ENCODE assay signal across 8 mouse cellular contexts in the genomic region with DNA sequence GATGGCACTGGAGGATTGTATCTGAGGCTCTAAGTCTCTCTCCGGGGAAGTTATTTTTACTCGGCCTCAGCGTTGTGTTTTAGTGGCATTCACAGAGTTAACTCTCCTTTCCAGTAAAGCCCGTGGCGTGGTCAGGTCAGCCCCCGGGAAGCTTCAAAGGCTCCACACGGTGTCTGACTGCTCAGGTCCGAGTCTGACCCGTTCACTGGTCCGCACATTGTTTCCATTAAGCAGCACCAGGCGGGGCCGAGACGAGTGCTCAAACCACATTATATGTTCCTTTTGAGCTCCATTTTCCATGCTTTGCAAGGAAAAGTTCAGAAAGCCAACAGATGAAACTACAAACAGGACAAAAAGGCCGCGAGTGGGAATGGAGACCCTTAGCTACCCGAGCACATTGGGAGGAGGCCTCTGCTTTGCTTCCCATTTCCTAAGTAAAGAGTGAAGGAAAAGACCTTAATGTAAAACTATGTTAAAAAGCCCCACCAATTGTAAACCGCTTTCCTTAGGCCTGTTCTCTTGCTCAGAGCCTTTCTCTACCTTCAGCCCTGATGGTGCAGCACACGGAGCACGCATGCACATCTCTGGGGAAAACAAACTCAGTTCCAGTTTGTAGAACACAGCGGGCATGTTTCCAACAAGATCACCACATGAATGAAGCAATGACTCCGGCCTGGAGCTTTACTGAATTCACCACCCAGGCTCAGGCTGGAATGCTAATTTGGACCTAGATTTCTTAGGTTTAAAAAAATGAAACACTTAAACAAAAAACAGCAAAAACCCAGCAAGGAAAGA. TPM values are rescaled to one million over a fixed set of nuclear protein-coding genes. Genes with fewer than 3 reads are reported as not detected.
DNase-seq lines count a peak whose midpoint lies in the region; ATAC-seq and TF ChIP-seq lines count a peak whose summit lies in the region.
"Had no signal": no experiment of that assay in that cellular context is flagged by ENCODE, and none has a peak within 500 bp of the region (broad histone marks: within the 10 kb centered on the region; RNA-seq: fewer than 3 reads in every experiment).

No protein-coding gene starts in this region.

- TF ChIP-seq CTCF in E14TG2a.4 (conservative IDR thresholded peaks at IDR 0.05; ENCODE audit: low read length), result no peak
- TF ChIP-seq CTCF in embryonic fibroblast, embryonic 13.5 days (IDR thresholded peaks at IDR 0.05; ENCODE audit: borderline replicate concordance, insufficient read depth, low read length), result no peak

- H3K4me3 ChIP-seq in E14TG2a.4 (replicated peaks; ENCODE audit: low read length), result peak overlapping the region; percentile 43
- H3K4me3 ChIP-seq in embryonic fibroblast, embryonic 13.5 days (ENCODE audit: insufficient read depth, low read length), result no peak overlapping the region
- H3K4me3 ChIP-seq in hindbrain, embryonic 12.5 days, result no peak overlapping the region
- no peak overlapping the region for H3K4me3 ChIP-seq in lung, embryonic 15.5 days
- H3K4me3 ChIP-seq: myocyte had no signal

- no peak overlapping the region; the same call in 1 of the 2 replicates for H3K4me2 ChIP-seq in hindbrain, embryonic 12.5 days (replicated peaks)
- peak overlapping the region; percentile 9; the same call in 1 of the 2 replicates for H3K4me2 ChIP-seq in lung, embryonic 15.5 days

- no peaks in the 10 kb centered on the region for H3K27me3 ChIP-seq in E14TG2a.4 (ENCODE audit: insufficient read depth, low read length)
- no peaks in the 10 kb centered on the region for H3K27me3 ChIP-seq in hindbrain, embryonic 12.5 days
- H3K27me3 ChIP-seq in lung, embryonic 15.5 days, result no peaks in the 10 kb centered on the region

- no peak for TF ChIP-seq POLR2A in embryonic fibroblast, embryonic 13.5 days (IDR thresholded peaks at IDR 0.05; ENCODE audit: low read depth, low read length)

- 32% methylated on average over 21 of the region's 21 CpGs for WGBS in hindbrain, embryonic 12.5 days
- 38% methylated on average over 21 of the region's 21 CpGs for WGBS in lung, embryonic 15.5 days

- H3K4me1 ChIP-seq in E14TG2a.4 (replicated peaks; ENCODE audit: low read depth, low read length), result peaks cover 95% of the 10 kb centered on the region
- H3K4me1 ChIP-seq in embryonic fibroblast, embryonic 13.5 days (ENCODE audit: control insufficient read depth, insufficient read depth, low read length), result peaks cover 21% of the 10 kb centered on the region
- H3K4me1 ChIP-seq in hindbrain, embryonic 12.5 days, result peaks cover 21% of the 10 kb centered on the region
- peaks cover 28% of the 10 kb centered on the region for H3K4me1 ChIP-seq in lung, embryonic 15.5 days

- peaks cover 75% of the 10 kb centered on the region for H3K36me3 ChIP-seq in E14TG2a.4 (ENCODE audit: insufficient read depth, low read length)
- H3K36me3 ChIP-seq in hindbrain, embryonic 12.5 days, result 0 out of 2 replicates have a peak, but pooled peaks cover 2% of the 10 kb centered on the region
- peaks cover 16% of the 10 kb centered on the region for H3K36me3 ChIP-seq in lung, embryonic 15.5 days

- peak; percentile 46 for DNase-seq in 3T3-L1 (ENCODE audit: low read depth, low spot score)

- no peaks in the 10 kb centered on the region for H3K9me3 ChIP-seq in E14TG2a.4 (ENCODE audit: low read length)
- H3K9me3 ChIP-seq in hindbrain, embryonic 12.5 days (replicated peaks), result no peaks in the 10 kb centered on the region
- no peaks in the 10 kb centered on the region for H3K9me3 ChIP-seq in lung, embryonic 15.5 days

- H3K27ac ChIP-seq in embryonic fibroblast, embryonic 13.5 days (ENCODE audit: insufficient read depth, low read length), result peak overlapping the region; percentile 96
- H3K27ac ChIP-seq in hindbrain, embryonic 12.5 days, result peak overlapping the region; percentile 24; the same call in 1 of the 2 replicates
- peak overlapping the region; percentile 72 for H3K27ac ChIP-seq in lung, embryonic 15.5 days

- H3K9ac ChIP-seq in hindbrain, embryonic 12.5 days, result no peak overlapping the region
- no peak overlapping the region for H3K9ac ChIP-seq in lung, embryonic 15.5 days

- peak; percentile 29; the same call in 1 of the 2 replicates for ATAC-seq in hindbrain, embryonic 12.5 days (ENCODE audit: low FRiP score)
- ATAC-seq in lung, embryonic 15.5 days (ENCODE audit: borderline replicate concordance, extremely low read depth, low FRiP score, low TSS enrichment), result no peak
- ATAC-seq in inflammation-experienced regulatory T-cells, adult 6 months, result no peak
- no peak for ATAC-seq in megakaryocyte-erythroid progenitor cell, adult 5-6 weeks (replicated peaks; ENCODE audit: low FRiP score, low TSS enrichment, poor library complexity, severe bottlenecking)

RNA-seq across cellular contexts. Expression of gene Yap1, which starts 42.8 kb away (rescaled TPM):
- polyA plus RNA-seq in embryonic fibroblast, embryonic 13.5 days (2011; ENCODE audit: insufficient read length, low read depth, missing spikeins), result 128 and 143 TPM in 2 replicates
- 32.1 and 35.6 TPM in 2 replicates for polyA plus RNA-seq in hindbrain, embryonic 12.5 days (2016; fragmentation: Nextera tagmentation; extraction: Ambion mirVana)
- 34.8 and 34.9 TPM in 2 replicates for polyA plus RNA-seq in lung, embryonic 15.5 days (2015; fragmentation: Nextera tagmentation; extraction: Ambion mirVana)
- polyA plus RNA-seq in inflammation-experienced regulatory T-cells, adult 6 months (2017; shearing (Covaris generic)), result not detected
- total RNA-seq in megakaryocyte-erythroid progenitor cell, adult 5-6 weeks (2014; fragmentation: Nextera tagmentation), result 0.24 TPM in 1 of 2 replicates, not detected in the other
- not detected in 2 replicates for total RNA-seq in megakaryocyte-erythroid progenitor cell, adult 5-6 weeks (2017)

Comparison
In these comparisons a context has a peak if more than half of its experiments do, and no peak if none do; other contexts are left out.
1. H3K27ac ChIP-seq: peak in every context shown above with its lines; median percentile 96 in embryonic fibroblast, embryonic 13.5 days; 72 in lung, embryonic 15.5 days; 24 in hindbrain, embryonic 12.5 days.
2. RNA of gene Yap1, which starts 42.8 kb away (polyA plus RNA-seq): 128 to 143 TPM in embryonic fibroblast, embryonic 13.5 days, 32.1 to 35.6 TPM in hindbrain, embryonic 12.5 days and 34.8 to 34.9 TPM in lung, embryonic 15.5 days; not detected in inflammation-experienced regulatory T-cells, adult 6 months; every median in the first group is over 10 times any median in the second.